Mouse (Mus musculus) stomach, embryonic 14.5 days (tissue): ENCODE data around the gene Yy1. TPM values are rescaled to one million over a fixed set of nuclear protein-coding genes. Genes with fewer than 3 reads are reported as not detected.

Experiments used
- ATAC-seq: fragments of 200-750 bp; cut with Nextera tagmentation; 2 replicates; pipeline ENCODE4 v1.8.0; 2017; ENCODE audit warnings: low read depth, moderate TSS enrichment; ENCODE audit not compliant: insufficient number of reproducible peaks, insufficient read depth, low FRiP score
- H3K27ac ChIP-seq: fragments of 300-500 bp; sonication (generic); 2 replicates; pipeline ENCODE4 v1.5.1; 2014; ENCODE audit warnings: mild to moderate bottlenecking, low read length, moderate library complexity, mixed read lengths
- H3K27me3 ChIP-seq: fragments of 300-500 bp; sonication (generic); 2 replicates; pipeline ENCODE4 v1.6.1; 2014; ENCODE audit warnings: low read length, control low read depth, mixed read lengths; ENCODE audit not compliant: control insufficient read depth, insufficient read depth
- H3K36me3 ChIP-seq: fragments of 300-500 bp; sonication (generic); 2 replicates; pipeline ENCODE4 v1.6.1; 2014; ENCODE audit warnings: mild to moderate bottlenecking, control low read depth, low read length, moderate library complexity, mixed read lengths; ENCODE audit not compliant: control insufficient read depth, insufficient read depth
- H3K4me1 ChIP-seq: fragments of 300-500 bp; sonication (generic); 2 replicates; pipeline ENCODE4 v1.6.1; 2014; ENCODE audit warnings: low read length, control low read depth, mixed read lengths; ENCODE audit not compliant: control insufficient read depth, insufficient read depth
- H3K4me2 ChIP-seq: fragments of 300-500 bp; sonication (generic); replicated peaks from 2 replicates; pipeline ENCODE4 v1.6.1; 2014; ENCODE audit warnings: low read depth, low read length, control low read depth
- H3K4me3 ChIP-seq: fragments of 300-500 bp; sonication (generic); 2 replicates; pipeline ENCODE4 v1.5.1; 2014; ENCODE audit warnings: low read depth, low read length, control low read depth
- H3K9ac ChIP-seq: fragments of 300-500 bp; sonication (generic); replicated peaks from 2 replicates; pipeline ENCODE4 v1.6.1; 2014; ENCODE audit warnings: low read depth, mild to moderate bottlenecking, control low read depth, low read length, moderate library complexity, mixed read lengths
- H3K9me3 ChIP-seq: fragments of 300-500 bp; sonication (generic); 2 replicates; pipeline ENCODE4 v1.6.1; 2016; ENCODE audit warnings: low read depth, low read length, control low read depth; ENCODE audit not compliant: control insufficient read depth
- WGBS: fragments of 180-500 bp; shearing (Covaris S2); extraction: QIAGEN DNeasy Blood & Tissue Kit; methylation state at CpG from one replicate; pipeline ENCODE4 v1.1.7; 2014; 5-methylcytosine and 5-hydroxymethylcytosine counted together
- polyA plus RNA-seq: library from polyadenylated mRNA; unstranded; fragments of >200 nt; fragmentation: Nextera tagmentation; extraction: Ambion mirVana; gene quantifications from 2 replicates; pipeline ENCODE4 v1.2.1, GENCODE M21; 2014

Yy1 gene
- polyA plus RNA-seq, 1 experiment from 2014 or later, result 22.4 TPM

DNA sequence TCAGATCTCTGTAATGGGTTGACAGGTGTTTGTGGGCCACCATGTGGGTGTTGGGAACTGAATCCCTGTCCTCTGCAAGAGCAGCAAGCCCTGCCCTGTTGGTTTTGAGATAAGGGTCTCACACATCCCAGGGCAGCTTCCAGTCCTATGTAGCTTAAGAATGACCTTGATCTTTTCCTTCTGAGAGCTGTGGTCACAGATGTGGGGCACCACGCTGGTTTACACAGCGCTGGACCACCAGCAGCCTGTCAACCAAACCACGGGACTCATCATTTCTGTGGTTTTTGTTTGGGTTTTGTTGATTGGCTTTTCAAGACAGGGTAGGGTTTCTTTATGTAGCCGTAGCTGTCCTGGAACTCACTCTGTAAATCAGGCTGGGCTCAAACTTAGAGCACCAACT lies 7.6 kb upstream of the Yy1 start:
- 93% methylated on average over 4 of the region's 4 CpGs for WGBS
- ATAC-seq, result no peak
- Histone ChIP-seq H3K9me3 (no peaks in the 10 kb centered on the region), H3K9ac (no peak overlapping the region), H3K27me3 (no peaks in the 10 kb centered on the region), H3K36me3 (no peaks in the 10 kb centered on the region), H3K4me1 (no peaks in the 10 kb centered on the region), H3K4me3 (no peak overlapping the region), H3K4me2 (no peak overlapping the region), H3K27ac (no peak overlapping the region)

DNA sequence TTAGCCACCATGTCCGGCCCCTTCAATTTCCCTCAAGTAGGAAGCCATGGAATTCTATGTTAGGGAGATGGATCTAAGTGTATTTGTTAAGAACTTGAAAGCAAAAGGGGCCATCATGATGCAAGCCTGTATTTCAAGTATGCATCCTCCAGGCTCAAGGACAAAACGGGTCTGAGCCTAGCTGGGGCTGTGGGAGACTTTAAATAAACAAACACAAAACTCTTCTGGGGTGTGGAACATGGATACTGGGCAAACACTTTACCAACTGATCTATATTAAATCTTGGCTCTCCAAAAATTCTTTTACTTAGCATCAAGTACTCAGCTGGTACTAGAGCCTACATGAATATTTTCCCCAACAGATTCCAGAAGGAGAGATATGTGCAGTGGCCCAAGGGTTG lies 5.4 kb upstream of the Yy1 start:
- H3K4me3 ChIP-seq, result no peak overlapping the region
- WGBS, result 83% methylated on average over 2 of the region's 2 CpGs

DNA sequence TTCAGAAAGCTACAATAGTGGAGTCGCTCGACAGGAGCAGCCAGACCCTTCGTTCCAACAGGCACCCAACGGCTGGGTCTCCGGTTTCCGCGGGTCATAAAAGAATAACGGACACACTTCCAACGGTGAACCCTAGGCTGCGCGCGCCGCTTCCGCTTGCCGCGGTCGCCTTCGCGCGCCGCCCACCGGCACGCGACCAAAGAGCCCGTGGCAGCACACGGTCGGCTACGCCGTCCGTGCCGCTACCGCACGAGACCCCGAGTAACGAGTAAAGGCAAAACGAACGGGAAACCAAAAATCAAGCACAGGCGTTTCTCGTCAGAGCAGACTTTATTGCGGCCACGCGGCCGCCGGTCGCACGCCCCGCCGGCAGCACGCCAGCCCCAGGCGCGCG lies 624 bp upstream of the Yy1 start:
- Histone ChIP-seq H3K36me3 (no peaks in the 10 kb centered on the region), H3K27me3 (no peaks in the 10 kb centered on the region), H3K27ac (peak overlapping the region; percentile 95), H3K4me2 (peak overlapping the region; percentile 51), H3K4me1 (peaks cover 16% of the 10 kb centered on the region), H3K9me3 (no peaks in the 10 kb centered on the region), H3K4me3 (peak overlapping the region; percentile 84), H3K9ac (peak overlapping the region; percentile 87)
- WGBS, result under 1% methylated on average over 52 of the region's 52 CpGs
- peak; percentile 37; the same call in 1 of the 2 replicates for ATAC-seq

More for the DNA sequence above, 5.4 kb upstream of the Yy1 start:
- Histone ChIP-seq H3K27ac (no peak overlapping the region), H3K4me2 (no peak overlapping the region), H3K36me3 (no peaks in the 10 kb centered on the region), H3K27me3 (no peaks in the 10 kb centered on the region), H3K4me1 (peaks cover 6% of the 10 kb centered on the region), H3K9me3 (no peaks in the 10 kb centered on the region), H3K9ac (no peak overlapping the region)
- ATAC-seq, result no peak

DNA sequence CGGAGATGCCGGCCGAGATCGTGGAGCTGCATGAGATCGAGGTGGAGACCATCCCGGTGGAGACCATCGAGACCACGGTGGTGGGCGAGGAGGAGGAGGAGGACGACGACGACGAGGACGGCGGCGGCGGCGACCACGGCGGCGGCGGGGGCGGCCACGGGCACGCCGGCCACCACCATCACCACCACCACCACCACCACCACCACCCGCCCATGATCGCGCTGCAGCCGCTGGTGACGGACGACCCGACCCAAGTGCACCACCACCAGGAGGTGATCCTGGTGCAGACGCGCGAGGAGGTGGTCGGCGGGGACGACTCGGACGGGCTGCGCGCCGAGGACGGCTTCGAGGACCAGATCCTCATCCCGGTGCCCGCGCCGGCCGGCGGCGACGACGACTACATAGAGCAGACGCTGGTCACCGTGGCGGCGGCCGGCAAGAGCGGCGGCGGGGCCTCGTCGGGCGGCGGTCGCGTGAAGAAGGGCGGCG lies 724 bp downstream of the Yy1 start:
- Histone ChIP-seq H3K27me3 (no peaks in the 10 kb centered on the region), H3K36me3 (no peaks in the 10 kb centered on the region), H3K4me2 (peak overlapping the region; percentile 19; the same call in 1 of the 2 replicates), H3K4me3 (peak overlapping the region; percentile 84), H3K9ac (peak overlapping the region; percentile 87), H3K9me3 (no peaks in the 10 kb centered on the region), H3K4me1 (peaks cover 16% of the 10 kb centered on the region), H3K27ac (peak overlapping the region; percentile 100)
- no peak for ATAC-seq
- under 1% methylated on average over 45 of the region's 71 CpGs for WGBS

DNA sequence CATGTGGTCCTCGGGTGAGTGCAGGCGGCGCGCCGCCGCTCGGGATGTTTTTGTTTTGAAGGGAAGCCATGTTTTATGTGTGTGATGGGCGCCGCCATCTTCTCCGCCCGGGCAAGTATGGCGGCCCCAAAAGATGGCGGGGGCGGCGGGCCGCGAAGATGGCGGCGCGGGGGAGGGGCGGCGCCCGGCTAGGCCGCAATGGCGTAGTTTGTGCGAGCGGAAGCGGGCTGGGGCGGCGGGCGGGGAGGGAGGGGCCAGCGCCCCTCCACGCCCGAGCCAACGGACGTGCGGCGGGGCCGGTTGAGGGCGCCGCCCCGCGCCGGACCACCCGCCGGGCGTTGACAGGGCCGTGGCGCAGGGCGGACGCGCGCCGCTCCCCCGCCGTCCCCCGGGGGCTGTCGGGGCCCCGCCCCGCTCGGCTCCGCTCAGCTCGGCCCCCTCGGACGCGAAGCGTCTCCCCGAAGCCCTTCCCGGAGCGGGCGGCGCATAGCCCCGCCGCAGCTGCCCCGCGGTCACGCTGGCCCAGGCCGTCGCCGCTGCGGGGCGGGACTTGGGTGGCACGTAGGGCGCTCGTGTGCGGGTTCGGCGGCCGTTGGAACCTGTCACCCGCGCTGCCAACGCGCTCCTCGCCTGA lies 1.4 kb downstream of the Yy1 start:
- H3K4me1 ChIP-seq, result peaks cover 16% of the 10 kb centered on the region
- peak overlapping the region; percentile 72 for H3K4me2 ChIP-seq
- H3K9me3 ChIP-seq, result no peaks in the 10 kb centered on the region
- WGBS, result under 1% methylated on average over 85 of the region's 94 CpGs
- ATAC-seq, result peak; percentile 69
- peak overlapping the region; percentile 84 for H3K4me3 ChIP-seq
- H3K27ac ChIP-seq, result peak overlapping the region; percentile 100
- H3K36me3 ChIP-seq, result no peaks in the 10 kb centered on the region
- H3K9ac ChIP-seq, result peak overlapping the region; percentile 87
- no peaks in the 10 kb centered on the region for H3K27me3 ChIP-seq

DNA sequence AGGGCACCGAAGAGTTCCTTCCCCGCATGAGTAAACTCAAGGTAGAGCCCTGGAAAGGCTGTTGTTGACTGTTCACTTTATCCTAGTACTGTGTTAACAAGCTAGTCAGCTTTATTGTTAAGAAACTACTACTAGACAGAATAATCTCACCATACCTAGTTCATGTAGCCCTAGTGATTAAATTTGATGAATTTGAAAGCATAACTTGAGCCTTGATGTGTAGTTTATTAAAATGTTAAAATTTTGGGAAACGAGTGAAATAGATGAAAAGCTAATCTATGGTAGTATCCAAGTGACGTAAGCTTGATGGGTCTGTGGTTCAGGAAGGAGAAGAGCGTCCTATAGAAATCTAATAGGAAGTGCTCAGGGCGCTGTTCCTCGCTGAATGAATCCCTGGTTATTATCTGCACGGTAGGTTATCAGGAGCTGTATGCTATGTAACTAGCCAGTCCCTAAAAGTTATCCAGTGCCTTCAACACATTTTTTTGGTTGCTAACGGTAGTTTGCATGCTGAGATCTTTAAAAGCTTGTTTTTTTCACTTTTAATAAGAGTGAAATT lies 2.3 kb downstream of the Yy1 start:
- H3K27me3 ChIP-seq, result no peaks in the 10 kb centered on the region
- H3K4me1 ChIP-seq, result peaks cover 20% of the 10 kb centered on the region
- H3K9me3 ChIP-seq, result no peaks in the 10 kb centered on the region
- H3K36me3 ChIP-seq, result no peaks in the 10 kb centered on the region
- peak overlapping the region; percentile 87 for H3K9ac ChIP-seq
- ATAC-seq, result no peak
- peak overlapping the region; percentile 72 for H3K4me2 ChIP-seq
- peak overlapping the region; percentile 84 for H3K4me3 ChIP-seq
- peak overlapping the region; percentile 100; the same call in 1 of the 2 replicates for H3K27ac ChIP-seq
- WGBS, result 11% methylated on average over 9 of the region's 9 CpGs

DNA sequence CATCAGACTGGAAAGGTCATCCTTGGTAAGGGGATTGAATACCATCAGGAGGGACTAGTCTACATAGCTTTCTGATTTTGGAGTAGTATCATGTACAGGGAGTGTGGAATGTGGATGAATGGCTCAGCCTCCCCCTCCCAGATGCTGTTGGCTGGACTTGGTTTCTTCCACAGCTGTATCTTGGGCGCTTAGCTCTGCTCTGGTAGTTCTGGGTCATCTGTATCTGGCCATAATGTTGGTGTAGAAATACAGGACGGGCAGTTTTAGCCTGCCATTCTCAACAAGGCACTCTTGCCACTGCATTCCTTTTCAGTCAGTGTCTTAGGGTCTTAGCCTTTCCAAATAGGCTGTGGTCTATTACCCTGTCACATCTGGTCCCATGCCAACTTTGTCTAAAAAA lies 8.8 kb downstream of the Yy1 start:
- H3K4me1 ChIP-seq, result peaks cover 14% of the 10 kb centered on the region; the same call in 1 of the 2 replicates
- no peaks in the 10 kb centered on the region for H3K9me3 ChIP-seq
- H3K27ac ChIP-seq, result no peak overlapping the region
- WGBS, result 77% methylated on average over 2 of the region's 2 CpGs
- H3K36me3 ChIP-seq, result peaks cover 4% of the 10 kb centered on the region; the same call in 1 of the 2 replicates
- no peak for ATAC-seq
- no peak overlapping the region for H3K4me2 ChIP-seq
- no peaks in the 10 kb centered on the region for H3K27me3 ChIP-seq
- H3K4me3 ChIP-seq, result no peak overlapping the region
- no peak overlapping the region for H3K9ac ChIP-seq

DNA sequence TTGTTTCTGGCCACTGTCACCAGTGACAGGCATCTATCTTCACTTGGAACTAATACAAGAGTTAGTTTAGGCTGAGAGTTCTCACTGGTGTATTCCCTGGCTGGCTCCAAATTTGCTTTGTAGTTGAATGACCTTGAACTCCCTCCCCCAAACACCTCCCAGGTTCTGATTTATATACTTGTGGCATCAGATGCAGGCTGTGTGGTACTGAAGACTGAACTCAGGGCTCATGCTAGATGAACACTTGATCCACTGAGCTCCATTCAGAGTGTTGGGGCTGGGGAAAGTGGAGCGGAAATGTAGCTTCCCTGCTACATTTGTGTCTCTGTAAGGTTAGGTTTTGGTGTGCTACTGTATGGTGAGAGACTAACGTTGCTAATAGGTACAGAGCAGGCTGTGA lies 11.6 kb downstream of the Yy1 start:
- Histone ChIP-seq H3K4me3 (no peak overlapping the region), H3K4me1 (peaks cover 14% of the 10 kb centered on the region; the same call in 1 of the 2 replicates), H3K4me2 (no peak overlapping the region), H3K36me3 (peaks cover 14% of the 10 kb centered on the region; the same call in 1 of the 2 replicates), H3K9ac (no peak overlapping the region), H3K27ac (no peak overlapping the region), H3K9me3 (no peaks in the 10 kb centered on the region), H3K27me3 (no peaks in the 10 kb centered on the region)
- ATAC-seq, result no peak
- WGBS, result 84% methylated on average over 2 of the region's 2 CpGs
